Mouse (Mus musculus) midbrain, embryonic 16.5 days (tissue): ENCODE data around the gene Tac1. TPM values are rescaled to one million over a fixed set of nuclear protein-coding genes. Genes with fewer than 3 reads are reported as not detected.
"Not testable (repeated sequence)": the region's sequence is repeated elsewhere in the genome, so short reads cannot be mapped to it uniquely, and the experiment has no call there.

Experiments used
- ATAC-seq: fragments of 200-750 bp; cut with Nextera tagmentation; 2 replicates; pipeline ENCODE4 v1.8.0; 2017; ENCODE audit warnings: moderate TSS enrichment
- H3K27ac ChIP-seq: fragments of 300-500 bp; sonication (generic); 2 replicates; pipeline ENCODE4 v1.5.1; 2014; ENCODE audit warnings: mild to moderate bottlenecking, low read length, mixed read lengths
- H3K27me3 ChIP-seq: fragments of 300-500 bp; sonication (generic); 2 replicates; pipeline ENCODE4 v1.6.1; 2014; ENCODE audit warnings: low read depth, low read length, mixed read lengths; ENCODE audit not compliant: control insufficient read depth, insufficient read depth
- H3K36me3 ChIP-seq: fragments of 300-500 bp; sonication (generic); 2 replicates; pipeline ENCODE4 v1.6.1; 2014; ENCODE audit warnings: mild to moderate bottlenecking, low read length, moderate library complexity, mixed read lengths; ENCODE audit not compliant: control insufficient read depth, insufficient read depth
- H3K4me1 ChIP-seq: fragments of 300-500 bp; sonication (generic); 2 replicates; pipeline ENCODE4 v1.6.1; 2014; ENCODE audit warnings: mild to moderate bottlenecking, low read length, mixed read lengths; ENCODE audit not compliant: control insufficient read depth, insufficient read depth
- H3K4me2 ChIP-seq: fragments of 300-500 bp; sonication (generic); 2 replicates; pipeline ENCODE4 v1.6.1; 2014; ENCODE audit warnings: mild to moderate bottlenecking, low read length, mixed read lengths
- H3K4me3 ChIP-seq: fragments of 300-500 bp; sonication (generic); 2 replicates; pipeline ENCODE4 v1.5.1; 2014; ENCODE audit warnings: low read depth, mild to moderate bottlenecking, low read length, moderate library complexity, mixed read lengths
- H3K9ac ChIP-seq: fragments of 300-500 bp; sonication (generic); 2 replicates; pipeline ENCODE4 v1.6.1; 2014; ENCODE audit warnings: low read depth, low read length, mixed read lengths
- H3K9me3 ChIP-seq: fragments of 300-500 bp; sonication (generic); replicated peaks from 2 replicates; pipeline ENCODE4 v1.6.1; 2014; ENCODE audit warnings: mild to moderate bottlenecking, low read length, mixed read lengths; ENCODE audit not compliant: control insufficient read depth, poor library complexity, severe bottlenecking
- WGBS: fragments of 180-500 bp; shearing (Covaris S2); extraction: QIAGEN DNeasy Blood & Tissue Kit; methylation state at CpG from one replicate; pipeline ENCODE4 v1.1.7; 2014; 5-methylcytosine and 5-hydroxymethylcytosine counted together
- polyA plus RNA-seq: library from polyadenylated mRNA; unstranded; fragments of >200 nt; fragmentation: Nextera tagmentation; extraction: Ambion mirVana; gene quantifications from 2 replicates; pipeline ENCODE4 v1.2.1, GENCODE M21; 2015

Tac1 gene
- polyA plus RNA-seq, 1 experiment from 2014 or later, result 137 TPM

DNA sequence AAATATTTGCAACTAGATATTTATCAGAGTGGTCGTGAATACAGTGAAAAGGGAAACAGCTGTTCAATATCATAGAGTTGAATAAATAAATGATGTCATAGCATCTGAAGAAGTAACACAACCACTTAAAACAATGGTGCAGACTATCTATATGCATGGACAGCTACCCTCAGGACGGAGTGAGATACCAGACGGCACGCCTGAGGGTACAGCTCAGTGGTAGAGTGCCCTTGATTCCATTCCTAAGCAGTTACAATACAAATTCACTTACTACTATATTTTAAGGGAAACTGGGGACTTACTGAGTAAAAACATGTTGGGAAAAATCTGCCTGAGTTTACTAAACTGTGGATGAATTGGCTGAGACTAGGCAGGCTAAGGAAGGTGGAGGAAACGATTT is 43.7 kb downstream of the Tac1 start:
- no peak overlapping the region for H3K27ac ChIP-seq
- H3K9me3 ChIP-seq, result no peaks in the 10 kb centered on the region
- H3K27me3 ChIP-seq, result no peaks in the 10 kb centered on the region
- no peak overlapping the region for H3K9ac ChIP-seq
- no peaks in the 10 kb centered on the region for H3K36me3 ChIP-seq
- ATAC-seq, result no peak
- no peak overlapping the region for H3K4me2 ChIP-seq
- H3K4me1 ChIP-seq, result no peaks in the 10 kb centered on the region
- no peak overlapping the region for H3K4me3 ChIP-seq
- whole genome bisulfite sequencing, result 91% methylated on average over 5 of the region's 5 CpGs

GRCm38 (mm10) chr6:7600228-7600627 is 45.5 kb downstream of the Tac1 start:
- Histone ChIP-seq H3K4me1 (no peaks in the 10 kb centered on the region), H3K4me3 (no peak overlapping the region), H3K9me3 (no peaks in the 10 kb centered on the region), H3K27me3 (no peaks in the 10 kb centered on the region), H3K36me3 (no peaks in the 10 kb centered on the region), H3K27ac (no peak overlapping the region), H3K4me2 (no peak overlapping the region), H3K9ac (no peak overlapping the region)
- no peak for ATAC-seq
- 58% methylated on average over 2 of the region's 2 CpGs for WGBS

GRCm38 (mm10) chr6:7601353-7602094 is 46.8 kb downstream of the Tac1 start:
- no peak overlapping the region for H3K4me2 ChIP-seq
- no peak overlapping the region; the same call in 1 of the 2 replicates for H3K27ac ChIP-seq
- H3K27me3 ChIP-seq, result no peaks in the 10 kb centered on the region
- WGBS, result 51% methylated on average over 4 of the region's 4 CpGs
- no peak overlapping the region for H3K9ac ChIP-seq
- H3K36me3 ChIP-seq, result no peaks in the 10 kb centered on the region
- ATAC-seq, result no peak
- H3K4me1 ChIP-seq, result no peaks in the 10 kb centered on the region
- H3K4me3 ChIP-seq, result no peak overlapping the region
- no peaks in the 10 kb centered on the region for H3K9me3 ChIP-seq

- not testable (repeated sequence) for H3K9me3 ChIP-seq, H3K4me3 ChIP-seq, ATAC-seq, H3K27me3 ChIP-seq, H3K36me3 ChIP-seq, H3K4me2 ChIP-seq, H3K27ac ChIP-seq, H3K4me1 ChIP-seq, H3K9ac ChIP-seq
- WGBS, result 93% methylated on average over 19 of the region's 19 CpGs
These were observed 59.0 kb downstream of the Tac1 start for GRCm38 (mm10) chr6:7613676-7614075.

Other genes starting within 250 kb of the Tac1 start
- 104 and 114 TPM in 2 replicates for gene Asns, start 138.4 kb downstream of the Tac1 start, polyA plus RNA-seq